Mouse (Mus musculus): ENCODE data around the gene Cyb5rl.

Gene Cyb5rl

GRCm38 (mm10) chr4:107061560-107061959 is 5.2 kb upstream of the Cyb5rl start:
- DNase-seq (ENCODE audit: low read depth, low spot score) = no peak

GRCm38 (mm10) chr4:107063214-107063613 is 3.6 kb upstream of the Cyb5rl start:
- no peak for DNase-seq (ENCODE audit: low read depth, low spot score)

- no peak for DNase-seq (ENCODE audit: low read depth, low spot score)
Measured at GRCm38 (mm10) chr4:107064394-107065098, 2.2 kb upstream of the Cyb5rl start.

- DNase-seq (ENCODE audit: low read depth, low spot score) = no peak
Measured at GRCm38 (mm10) chr4:107067151-107067840, 508 bp downstream of the Cyb5rl start.

GRCm38 (mm10) chr4:107072343-107072742 is 5.6 kb downstream of the Cyb5rl start:
- no peak for DNase-seq (ENCODE audit: low read depth, low spot score)

GRCm38 (mm10) chr4:107075456-107075855 is 8.7 kb downstream of the Cyb5rl start:
- no peak for DNase-seq (ENCODE audit: low read depth, low spot score)

GRCm38 (mm10) chr4:107078894-107079293 is 12.1 kb downstream of the Cyb5rl start:
- DNase-seq (ENCODE audit: low read depth, low spot score) = no peak

GRCm38 (mm10) chr4:107079716-107080115 is 12.9 kb downstream of the Cyb5rl start:
- DNase-seq (ENCODE audit: low read depth, low spot score) = no peak

- no peak for DNase-seq (ENCODE audit: low read depth, low spot score)
Measured at GRCm38 (mm10) chr4:107082185-107082584, 15.4 kb downstream of the Cyb5rl start.

GRCm38 (mm10) chr4:107083126-107083525 is 16.3 kb downstream of the Cyb5rl start:
- no peak for DNase-seq (ENCODE audit: low read depth, low spot score)

GRCm38 (mm10) chr4:107084343-107084742 is 17.6 kb downstream of the Cyb5rl start:
- DNase-seq (ENCODE audit: low read depth, low spot score) = no peak

- DNase-seq (ENCODE audit: low read depth, low spot score) = no peak
Measured at GRCm38 (mm10) chr4:107084858-107085257, 18.1 kb downstream of the Cyb5rl start.

GRCm38 (mm10) chr4:107091696-107092095 is 24.9 kb downstream of the Cyb5rl start:
- DNase-seq (ENCODE audit: low read depth, low spot score) = no peak

GRCm38 (mm10) chr4:107094484-107095187 is 27.8 kb downstream of the Cyb5rl start:
- no peak for DNase-seq (ENCODE audit: low read depth, low spot score)

- DNase-seq (ENCODE audit: low read depth, low spot score) = no peak
Measured at GRCm38 (mm10) chr4:107096043-107096442, 29.3 kb downstream of the Cyb5rl start.

- DNase-seq (ENCODE audit: low read depth, low spot score) = no peak
Measured at GRCm38 (mm10) chr4:107096841-107097373, 30.1 kb downstream of the Cyb5rl start, which contains the start of gene Cdcp2. TSS of gene Cdcp2 (plus strand) at chr4:107096891.

- DNase-seq (ENCODE audit: low read depth, low spot score) = no peak
Measured at GRCm38 (mm10) chr4:107097871-107098270, 31.1 kb downstream of the Cyb5rl start.

GRCm38 (mm10) chr4:107098375-107098774 is 31.6 kb downstream of the Cyb5rl start:
- no peak for DNase-seq (ENCODE audit: low read depth, low spot score)

GRCm38 (mm10) chr4:107098791-107099525 is 32.2 kb downstream of the Cyb5rl start:
- no peak for DNase-seq (ENCODE audit: low read depth, low spot score)

- no peak for DNase-seq (ENCODE audit: low read depth, low spot score)
Measured at GRCm38 (mm10) chr4:107102220-107102619, 35.4 kb downstream of the Cyb5rl start.

- DNase-seq (ENCODE audit: low read depth, low spot score) = no peak
Measured at GRCm38 (mm10) chr4:107106777-107107176, 40.0 kb downstream of the Cyb5rl start.

Measured in c-Kit-negative CD71-positive TER-119-positive erythroid progenitor cells, embryonic 14.5 days (primary cell).